Mouse (Mus musculus): Measurements from ENCODE around the gene Foxk1. TPM values are rescaled to one million over a fixed set of nuclear protein-coding genes. Genes with fewer than 3 reads are reported as not detected.

Gene Foxk1
- polyA plus RNA-seq, 1 experiment from 2014 or later: 4.4 TPM

DNA sequence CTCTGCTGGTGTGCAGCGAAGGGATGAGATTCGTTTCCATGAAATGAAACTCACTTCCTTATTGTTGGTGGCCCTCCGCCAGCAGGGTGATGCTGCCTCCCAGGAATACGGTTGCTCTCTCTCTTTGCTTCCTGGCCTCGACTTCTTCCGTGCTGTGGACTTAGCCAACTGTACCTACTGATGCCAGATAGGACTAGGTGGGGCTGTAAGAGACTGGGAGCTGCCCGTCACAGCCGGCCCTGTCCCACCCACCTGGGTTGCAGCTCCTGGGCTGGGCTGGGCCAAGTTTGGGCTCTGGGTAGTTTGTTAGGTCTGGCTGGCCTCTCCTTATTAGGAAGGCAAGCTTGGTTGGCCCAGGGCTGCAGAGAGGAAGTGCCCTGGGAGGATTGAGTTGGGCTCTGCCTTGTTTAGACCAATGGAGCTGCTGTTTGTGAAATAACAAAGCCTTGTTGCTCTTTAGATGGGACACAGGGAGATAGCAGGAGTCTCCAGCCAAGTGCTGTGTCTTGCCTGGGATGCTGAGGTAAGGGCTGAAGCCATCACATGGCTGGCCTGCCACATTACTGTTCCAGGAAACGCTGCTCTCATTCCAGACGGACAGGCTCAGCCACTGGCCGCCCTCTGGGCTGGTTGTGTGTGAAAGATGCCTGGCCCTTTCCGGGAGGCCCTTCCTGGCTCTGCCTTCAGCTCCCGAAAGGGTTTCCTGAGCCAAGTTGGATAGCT is 23.5 kb downstream of the Foxk1 start:
- peak overlapping the region; percentile 9; the same call in 1 of the 2 replicates for H3K9ac ChIP-seq (replicated peaks; ENCODE audit: low read length)
- no peak overlapping the region for H3K4me3 ChIP-seq (ENCODE audit: low read length)
- peaks cover 3% of the 10 kb centered on the region; the same call in 1 of the 2 replicates for H3K36me3 ChIP-seq (ENCODE audit: insufficient read depth, low read length)
- peaks cover 38% of the 10 kb centered on the region for H3K4me1 ChIP-seq (ENCODE audit: insufficient read depth, low read length)
- 43% methylated on average over 13 of the region's 13 CpGs for WGBS
- no peaks in the 10 kb centered on the region for H3K27me3 ChIP-seq (ENCODE audit: insufficient read depth, low read length)
- peak overlapping the region; percentile 24 for H3K4me2 ChIP-seq (replicated peaks; ENCODE audit: low read depth, low read length)
- peak; percentile 72 for ATAC-seq (ENCODE audit: low FRiP score, low TSS enrichment)
- H3K27ac ChIP-seq (ENCODE audit: low read length): peak overlapping the region; percentile 90
- no peaks in the 10 kb centered on the region for H3K9me3 ChIP-seq (ENCODE audit: low read length)

GRCm38 (mm10) chr5:142426476-142426875 is 25.2 kb downstream of the Foxk1 start:
- H3K27ac ChIP-seq (ENCODE audit: low read length): no peak overlapping the region
- H3K4me1 ChIP-seq (ENCODE audit: insufficient read depth, low read length): peaks cover 45% of the 10 kb centered on the region
- H3K36me3 ChIP-seq (ENCODE audit: insufficient read depth, low read length): no peaks in the 10 kb centered on the region
- no peak overlapping the region for H3K4me2 ChIP-seq (replicated peaks; ENCODE audit: low read depth, low read length)
- H3K9ac ChIP-seq (replicated peaks; ENCODE audit: low read length): no peak overlapping the region
- H3K9me3 ChIP-seq (ENCODE audit: low read length): no peaks in the 10 kb centered on the region
- 91% methylated on average over 2 of the region's 2 CpGs for WGBS
- no peak overlapping the region for H3K4me3 ChIP-seq (ENCODE audit: low read length)
- no peak for ATAC-seq (ENCODE audit: low FRiP score, low TSS enrichment)
- no peaks in the 10 kb centered on the region for H3K27me3 ChIP-seq (ENCODE audit: insufficient read depth, low read length)

- H3K9ac ChIP-seq (replicated peaks; ENCODE audit: low read length): no peak overlapping the region
- no peaks in the 10 kb centered on the region for H3K36me3 ChIP-seq (ENCODE audit: insufficient read depth, low read length)
- H3K4me1 ChIP-seq (ENCODE audit: insufficient read depth, low read length): peaks cover 56% of the 10 kb centered on the region
- H3K27ac ChIP-seq (ENCODE audit: low read length): peak overlapping the region; percentile 44
- ATAC-seq (ENCODE audit: low FRiP score, low TSS enrichment): no peak
- H3K9me3 ChIP-seq (ENCODE audit: low read length): no peaks in the 10 kb centered on the region
- 63% methylated on average over 10 of the region's 10 CpGs for WGBS
- H3K4me3 ChIP-seq (ENCODE audit: low read length): no peak overlapping the region
- H3K4me2 ChIP-seq (replicated peaks; ENCODE audit: low read depth, low read length): no peak overlapping the region
- no peaks in the 10 kb centered on the region for H3K27me3 ChIP-seq (ENCODE audit: insufficient read depth, low read length)
These were observed 26.6 kb downstream of the Foxk1 start for GRCm38 (mm10) chr5:142427876-142428275.

DNA sequence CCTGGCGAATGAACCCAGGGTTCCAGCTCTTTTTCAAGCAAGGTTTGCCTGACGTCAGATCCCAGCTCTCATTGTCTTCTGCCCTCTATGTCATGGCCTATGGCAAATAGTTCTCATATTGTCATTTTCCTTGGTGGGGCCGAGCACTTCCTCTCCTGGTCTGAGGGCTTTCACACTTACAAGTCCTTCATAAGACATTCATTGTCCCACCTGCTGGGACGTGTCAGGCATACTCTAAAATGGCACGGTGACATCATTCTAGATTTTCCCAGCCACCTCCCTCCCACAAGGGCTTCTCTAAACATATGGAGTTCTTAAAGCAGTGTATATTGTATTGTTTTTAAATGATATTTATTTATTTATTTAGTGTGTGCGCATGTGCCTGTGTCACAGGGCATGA is 27.4 kb downstream of the Foxk1 start:
- 78% methylated on average over 6 of the region's 6 CpGs for WGBS
- no peak for ATAC-seq (ENCODE audit: low FRiP score, low TSS enrichment)
- peaks cover 60% of the 10 kb centered on the region for H3K4me1 ChIP-seq (ENCODE audit: insufficient read depth, low read length)

GRCm38 (mm10) chr5:142431029-142431428 is 29.7 kb downstream of the Foxk1 start:
- H3K4me3 ChIP-seq (ENCODE audit: low read length): no peak overlapping the region
- H3K27ac ChIP-seq (ENCODE audit: low read length): no peak overlapping the region
- H3K36me3 ChIP-seq (ENCODE audit: insufficient read depth, low read length): peaks cover 10% of the 10 kb centered on the region
- 51% methylated on average over 12 of the region's 12 CpGs for WGBS
- H3K4me1 ChIP-seq (ENCODE audit: insufficient read depth, low read length): peaks cover 37% of the 10 kb centered on the region
- no peak overlapping the region for H3K4me2 ChIP-seq (replicated peaks; ENCODE audit: low read depth, low read length)
- no peaks in the 10 kb centered on the region for H3K9me3 ChIP-seq (ENCODE audit: low read length)
- H3K9ac ChIP-seq (replicated peaks; ENCODE audit: low read length): no peak overlapping the region
- no peaks in the 10 kb centered on the region for H3K27me3 ChIP-seq (ENCODE audit: insufficient read depth, low read length)
- no peak for ATAC-seq (ENCODE audit: low FRiP score, low TSS enrichment)

More for the DNA sequence above, 27.4 kb downstream of the Foxk1 start:
- Histone ChIP-seq H3K27ac (ENCODE audit: low read length) (no peak overlapping the region), H3K9ac (replicated peaks; ENCODE audit: low read length) (no peak overlapping the region), H3K9me3 (ENCODE audit: low read length) (no peaks in the 10 kb centered on the region), H3K27me3 (ENCODE audit: insufficient read depth, low read length) (no peaks in the 10 kb centered on the region), H3K4me3 (ENCODE audit: low read length) (no peak overlapping the region), H3K36me3 (ENCODE audit: insufficient read depth, low read length) (no peaks in the 10 kb centered on the region), H3K4me2 (replicated peaks; ENCODE audit: low read depth, low read length) (no peak overlapping the region)

DNA sequence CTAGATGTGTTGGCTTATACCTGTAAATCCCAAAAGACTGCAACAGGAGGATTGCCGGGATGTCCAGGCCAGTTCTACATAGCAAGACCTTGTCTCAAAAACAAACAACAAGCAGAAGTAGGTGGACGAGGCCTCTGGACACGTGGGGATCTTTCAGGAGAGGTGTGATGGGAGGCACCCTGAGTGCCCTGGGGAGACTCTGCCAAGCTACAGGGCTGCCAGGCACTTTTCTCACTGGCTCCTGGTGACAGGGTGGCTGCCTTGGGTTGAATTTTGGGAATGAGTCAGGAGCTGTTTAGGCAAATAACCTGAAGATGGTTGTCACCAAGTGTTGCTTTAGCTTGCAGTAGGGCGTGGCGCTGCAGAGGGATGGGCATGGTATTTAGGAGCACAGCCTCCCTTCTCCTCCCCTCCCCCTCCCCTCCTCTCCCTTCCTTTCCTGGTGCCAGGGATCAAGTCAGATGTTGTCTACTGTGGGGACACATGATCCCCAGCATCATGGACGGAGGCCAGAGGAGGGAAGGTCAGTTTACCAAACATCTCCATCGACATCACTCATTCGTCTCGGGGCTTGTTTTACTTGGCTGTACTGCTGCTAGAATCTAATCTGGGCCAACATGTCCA is 30.6 kb downstream of the Foxk1 start:
- ATAC-seq (ENCODE audit: low FRiP score, low TSS enrichment): peak; percentile 44; the same call in 1 of the 2 replicates
- Histone ChIP-seq H3K27ac (ENCODE audit: low read length) (no peak overlapping the region), H3K4me3 (ENCODE audit: low read length) (no peak overlapping the region), H3K27me3 (ENCODE audit: insufficient read depth, low read length) (no peaks in the 10 kb centered on the region), H3K4me2 (replicated peaks; ENCODE audit: low read depth, low read length) (no peak overlapping the region), H3K9me3 (ENCODE audit: low read length) (no peaks in the 10 kb centered on the region), H3K36me3 (ENCODE audit: insufficient read depth, low read length) (peaks cover 16% of the 10 kb centered on the region), H3K4me1 (ENCODE audit: insufficient read depth, low read length) (peaks cover 30% of the 10 kb centered on the region), H3K9ac (replicated peaks; ENCODE audit: low read length) (no peak overlapping the region)
- 45% methylated on average over 9 of the region's 9 CpGs for WGBS

GRCm38 (mm10) chr5:142432695-142433094 is 31.4 kb downstream of the Foxk1 start:
- H3K27ac ChIP-seq (ENCODE audit: low read length): no peak overlapping the region

GRCm38 (mm10) chr5:142434052-142434451 is 32.8 kb downstream of the Foxk1 start:
- Histone ChIP-seq H3K4me2 (replicated peaks; ENCODE audit: low read depth, low read length) (no peak overlapping the region), H3K9ac (replicated peaks; ENCODE audit: low read length) (no peak overlapping the region), H3K4me3 (ENCODE audit: low read length) (no peak overlapping the region), H3K36me3 (ENCODE audit: insufficient read depth, low read length) (peaks cover 16% of the 10 kb centered on the region), H3K27me3 (ENCODE audit: insufficient read depth, low read length) (no peaks in the 10 kb centered on the region), H3K9me3 (ENCODE audit: low read length) (no peaks in the 10 kb centered on the region), H3K4me1 (ENCODE audit: insufficient read depth, low read length) (peaks cover 33% of the 10 kb centered on the region), H3K27ac (ENCODE audit: low read length) (no peak overlapping the region)
- ATAC-seq (ENCODE audit: low FRiP score, low TSS enrichment): no peak
- 91% methylated on average over 5 of the region's 5 CpGs for WGBS

More at GRCm38 (mm10) chr5:142432695-142433094, 31.4 kb downstream of the Foxk1 start:
- WGBS: 85% methylated on average over 4 of the region's 4 CpGs
- Histone ChIP-seq H3K4me3 (ENCODE audit: low read length) (no peak overlapping the region), H3K27me3 (ENCODE audit: insufficient read depth, low read length) (no peaks in the 10 kb centered on the region), H3K4me1 (ENCODE audit: insufficient read depth, low read length) (peaks cover 27% of the 10 kb centered on the region), H3K9me3 (ENCODE audit: low read length) (no peaks in the 10 kb centered on the region), H3K4me2 (replicated peaks; ENCODE audit: low read depth, low read length) (no peak overlapping the region), H3K9ac (replicated peaks; ENCODE audit: low read length) (no peak overlapping the region), H3K36me3 (ENCODE audit: insufficient read depth, low read length) (peaks cover 16% of the 10 kb centered on the region)
- ATAC-seq (ENCODE audit: low FRiP score, low TSS enrichment): no peak

- Histone ChIP-seq H3K27me3 (ENCODE audit: insufficient read depth, low read length) (no peaks in the 10 kb centered on the region), H3K4me1 (ENCODE audit: insufficient read depth, low read length) (peaks cover 39% of the 10 kb centered on the region), H3K36me3 (ENCODE audit: insufficient read depth, low read length) (peaks cover 16% of the 10 kb centered on the region), H3K4me2 (replicated peaks; ENCODE audit: low read depth, low read length) (no peak overlapping the region), H3K9me3 (ENCODE audit: low read length) (no peaks in the 10 kb centered on the region), H3K9ac (replicated peaks; ENCODE audit: low read length) (no peak overlapping the region), H3K4me3 (ENCODE audit: low read length) (no peak overlapping the region), H3K27ac (ENCODE audit: low read length) (no peak overlapping the region)
- ATAC-seq (ENCODE audit: low FRiP score, low TSS enrichment): no peak
- WGBS: 94% methylated on average over 15 of the region's 15 CpGs
These were observed 34.4 kb downstream of the Foxk1 start for GRCm38 (mm10) chr5:142435736-142436135.

DNA sequence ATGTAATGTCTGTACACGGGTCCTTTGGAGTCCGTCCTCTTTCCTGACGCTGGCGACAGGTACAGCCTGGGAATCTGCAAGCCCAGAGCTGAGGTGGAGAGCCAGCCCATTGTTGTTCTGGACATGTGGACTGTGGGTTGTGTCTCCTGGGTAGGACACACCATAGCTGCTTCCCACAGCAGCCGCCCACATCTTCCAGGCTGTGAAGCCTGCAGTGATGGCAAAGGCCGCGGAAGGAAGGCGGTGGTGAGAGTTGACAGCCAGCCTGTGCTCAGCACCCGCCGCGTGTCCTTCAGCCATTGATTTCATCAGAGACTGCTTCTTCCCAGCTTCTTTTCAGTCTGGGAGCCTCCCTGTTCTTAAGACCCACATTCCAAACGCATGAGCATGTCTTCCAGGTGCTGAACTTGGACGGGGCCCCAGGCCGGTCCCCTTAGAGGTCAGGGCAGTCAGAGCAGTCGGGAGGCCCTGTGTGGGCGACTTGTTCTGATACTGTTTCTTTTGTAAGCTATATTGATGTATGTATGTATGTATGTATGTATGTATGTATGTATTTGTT is 37.2 kb downstream of the Foxk1 start:
- ATAC-seq (ENCODE audit: low FRiP score, low TSS enrichment): no peak
- Histone ChIP-seq H3K27ac (ENCODE audit: low read length) (no peak overlapping the region), H3K36me3 (ENCODE audit: insufficient read depth, low read length) (peaks cover 16% of the 10 kb centered on the region), H3K27me3 (ENCODE audit: insufficient read depth, low read length) (no peaks in the 10 kb centered on the region), H3K9ac (replicated peaks; ENCODE audit: low read length) (0 out of 2 replicates have a peak overlapping the region, but pooled peaks have one; percentile 6), H3K4me1 (ENCODE audit: insufficient read depth, low read length) (peaks cover 48% of the 10 kb centered on the region), H3K9me3 (ENCODE audit: low read length) (no peaks in the 10 kb centered on the region), H3K4me3 (ENCODE audit: low read length) (no peak overlapping the region), H3K4me2 (replicated peaks; ENCODE audit: low read depth, low read length) (no peak overlapping the region)
- WGBS: 82% methylated on average over 16 of the region's 16 CpGs
